Mouse (Mus musculus) cerebellum, adult (tissue): ENCODE data around the gene Spry1.

Experiments
- ATAC-seq: cut with Nextera tagmentation; 2 replicates; pipeline ENCODE4 v1.9.2; 2017; ENCODE audit warnings: mild to moderate bottlenecking, moderate library complexity, mixed read lengths; ENCODE audit not compliant: insufficient number of reproducible peaks, low FRiP score, low TSS enrichment

Spry1 gene

GRCm38 (mm10) chr3:37668652-37669051 is 28.9 kb downstream of the Spry1 start:
- no peak for ATAC-seq

GRCm38 (mm10) chr3:37669100-37669499 is 29.4 kb downstream of the Spry1 start:
- ATAC-seq = no peak

- no peak for ATAC-seq
Measured at GRCm38 (mm10) chr3:37672266-37673040, 32.7 kb downstream of the Spry1 start.

- no peak for ATAC-seq
Measured at GRCm38 (mm10) chr3:37673513-37674261, 33.9 kb downstream of the Spry1 start.

GRCm38 (mm10) chr3:37675056-37675525 is 35.3 kb downstream of the Spry1 start:
- no peak for ATAC-seq

- ATAC-seq = no peak
Measured at GRCm38 (mm10) chr3:37676291-37676690, 36.5 kb downstream of the Spry1 start.

GRCm38 (mm10) chr3:37686219-37686618 is 46.5 kb downstream of the Spry1 start:
- ATAC-seq = no peak

GRCm38 (mm10) chr3:37686751-37687150 is 47.0 kb downstream of the Spry1 start:
- peak; percentile 4; the same call in 1 of the 2 replicates for ATAC-seq

GRCm38 (mm10) chr3:37687158-37687980 is 47.6 kb downstream of the Spry1 start:
- peak; percentile 78 for ATAC-seq

- no peak for ATAC-seq
Measured at GRCm38 (mm10) chr3:37692945-37693344, 53.2 kb downstream of the Spry1 start.

GRCm38 (mm10) chr3:37693552-37693951 is 53.8 kb downstream of the Spry1 start:
- ATAC-seq = no peak
